Mouse (Mus musculus) embryonic fibroblast, embryonic 13.5 days (primary cell): ENCODE results near the gene Susd3.

ENCODE experiments used
- CTCF ChIP-seq: IDR thresholded peaks from 2 replicates; pipeline ENCODE4 v1.5.1; 2011; ENCODE audit warnings: mild to moderate bottlenecking, control low read depth, low read length, moderate library complexity, borderline replicate concordance; ENCODE audit not compliant: insufficient read depth
- POLR2A ChIP-seq: IDR thresholded peaks from 2 replicates; pipeline ENCODE4 v1.6.1; 2011; ENCODE audit warnings: low read depth, mild to moderate bottlenecking, control low read depth, low read length, moderate library complexity

GRCm38 (mm10) chr13:49271831-49272765, 23.6 kb upstream of the Susd3 start:
- TF ChIP-seq POLR2A, result no peak
- no peak for TF ChIP-seq CTCF
